Mouse (Mus musculus) embryonic fibroblast, embryonic 13.5 days (primary cell): ENCODE data around the gene Ifnar1. TPM values are rescaled to one million over a fixed set of nuclear protein-coding genes. Genes with fewer than 3 reads are reported as not detected.
"Not testable (repeated sequence)": the region's sequence is repeated elsewhere in the genome, so short reads cannot be mapped to it uniquely, and the experiment has no call there.

Source experiments
- H3K27ac ChIP-seq: 2 replicates; pipeline ENCODE4 v1.5.1; 2012; ENCODE audit warnings: low read length, control low read depth, inconsistent platforms; ENCODE audit not compliant: insufficient read depth
- H3K4me1 ChIP-seq: 2 replicates; pipeline ENCODE4 v1.6.1; 2011; ENCODE audit warnings: low read length; ENCODE audit not compliant: control insufficient read depth, insufficient read depth
- H3K4me3 ChIP-seq: 2 replicates; pipeline ENCODE4 v1.5.1; 2011; ENCODE audit warnings: mild to moderate bottlenecking, control low read depth, low read length; ENCODE audit not compliant: insufficient read depth
- CTCF ChIP-seq: IDR thresholded peaks from 2 replicates; pipeline ENCODE4 v1.5.1; 2011; ENCODE audit warnings: mild to moderate bottlenecking, control low read depth, low read length, moderate library complexity, borderline replicate concordance; ENCODE audit not compliant: insufficient read depth
- POLR2A ChIP-seq: IDR thresholded peaks from 2 replicates; pipeline ENCODE4 v1.6.1; 2011; ENCODE audit warnings: low read depth, mild to moderate bottlenecking, control low read depth, low read length, moderate library complexity
- polyA plus RNA-seq: library from polyadenylated mRNA; stranded (reverse); fragments of >200 nt; gene quantifications from 2 replicates; pipeline ENCODE4 v1.2.4, GENCODE M21; 2011; ENCODE audit warnings: low read depth; ENCODE audit not compliant: missing spikeins, insufficient read length

Ifnar1 gene
- polyA plus RNA-seq, result 58.6 and 73.8 TPM in 2 replicates

DNA sequence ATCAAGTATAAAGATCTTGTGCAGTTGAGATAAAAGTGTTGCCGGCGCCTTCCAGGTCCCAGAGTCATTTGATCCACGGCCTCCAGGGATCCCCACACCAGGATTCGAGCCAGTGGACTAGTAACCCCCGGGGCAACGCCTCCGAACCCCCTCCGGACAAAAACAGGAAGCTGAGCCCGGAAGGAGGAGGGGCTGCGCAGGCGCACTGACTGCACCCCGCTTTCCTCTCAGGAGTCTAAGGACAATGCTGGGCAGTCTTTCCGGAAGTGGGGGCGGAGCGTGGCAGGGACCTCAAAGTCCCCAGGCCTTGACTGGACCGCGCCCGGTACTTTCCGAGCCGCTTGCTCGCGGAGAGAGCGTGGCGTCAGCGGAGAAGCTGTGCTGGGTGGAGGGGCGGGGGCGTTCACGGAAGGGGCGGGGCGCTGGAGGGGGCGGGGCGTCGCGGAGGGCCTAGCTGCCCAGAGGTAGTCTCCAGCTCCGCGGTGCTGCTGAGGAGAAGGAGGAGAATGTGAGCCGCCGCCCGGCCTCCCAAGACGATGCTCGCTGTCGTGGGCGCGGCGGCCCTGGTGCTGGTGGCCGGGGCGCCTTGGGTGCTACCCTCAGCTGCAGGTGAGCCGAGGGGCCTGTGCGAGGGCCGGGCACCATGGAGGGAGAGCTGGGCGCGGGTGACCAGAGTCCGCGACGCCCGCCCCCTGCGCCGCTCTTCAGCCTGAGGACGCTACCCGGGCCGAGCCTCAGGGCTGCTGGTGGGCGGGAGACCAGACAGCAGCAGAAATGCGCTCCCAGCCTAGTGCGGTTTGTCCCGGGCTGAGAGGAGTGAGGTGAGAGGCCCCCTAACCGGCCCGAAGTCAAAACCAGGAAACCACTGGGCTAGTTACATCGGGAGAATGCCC is at the start of gene Ifnar1:
Gene Ifnar1, plus strand, starts transcription at position 431 of the 893 bp plus-strand sequence.
- Histone ChIP-seq H3K4me3 (peak within 1 kb of the TSS; percentile 90), H3K4me1 (no peaks in the 10 kb centered on the region), H3K27ac (peak within 1 kb of the TSS; percentile 87)
- TF ChIP-seq POLR2A, result peak; percentile 86
- no peak for TF ChIP-seq CTCF

- TF ChIP-seq CTCF (no peak), POLR2A (no peak)
- no peak overlapping the region for H3K4me3 ChIP-seq
- H3K27ac ChIP-seq, result no peak overlapping the region
- no peaks in the 10 kb centered on the region for H3K4me1 ChIP-seq
These were observed 47.0 kb upstream of the Ifnar1 start for GRCm38 (mm10) chr16:91438081-91438480.

- not testable (repeated sequence) for H3K4me1 ChIP-seq, H3K4me3 ChIP-seq, H3K27ac ChIP-seq
These were observed 46.4 kb upstream of the Ifnar1 start for GRCm38 (mm10) chr16:91438599-91438998.

DNA sequence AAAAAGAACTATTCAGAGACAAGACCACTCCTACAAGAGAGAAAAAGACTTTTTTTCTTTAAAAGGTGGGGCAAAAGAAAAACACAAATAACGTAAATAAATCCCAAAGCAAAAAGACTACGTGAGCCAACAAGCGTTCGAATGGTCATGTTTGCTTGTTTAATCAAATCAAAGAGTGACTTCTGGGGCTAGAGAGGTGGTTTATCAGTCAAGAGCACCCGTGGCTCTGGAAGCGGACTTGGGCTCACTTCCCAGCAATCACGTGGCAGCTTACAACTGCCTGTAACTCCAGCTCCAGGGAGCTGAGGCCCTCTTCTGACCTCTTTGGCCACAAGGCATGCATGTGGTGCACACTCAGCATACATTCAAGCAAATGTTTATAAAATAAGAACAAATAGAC is 43.7 kb upstream of the Ifnar1 start:
- no peak for TF ChIP-seq POLR2A
- TF ChIP-seq CTCF, result peak; percentile 20; the same call in 1 of the 2 replicates
- Histone ChIP-seq H3K27ac (no peak overlapping the region), H3K4me3 (no peak overlapping the region), H3K4me1 (no peaks in the 10 kb centered on the region)

DNA sequence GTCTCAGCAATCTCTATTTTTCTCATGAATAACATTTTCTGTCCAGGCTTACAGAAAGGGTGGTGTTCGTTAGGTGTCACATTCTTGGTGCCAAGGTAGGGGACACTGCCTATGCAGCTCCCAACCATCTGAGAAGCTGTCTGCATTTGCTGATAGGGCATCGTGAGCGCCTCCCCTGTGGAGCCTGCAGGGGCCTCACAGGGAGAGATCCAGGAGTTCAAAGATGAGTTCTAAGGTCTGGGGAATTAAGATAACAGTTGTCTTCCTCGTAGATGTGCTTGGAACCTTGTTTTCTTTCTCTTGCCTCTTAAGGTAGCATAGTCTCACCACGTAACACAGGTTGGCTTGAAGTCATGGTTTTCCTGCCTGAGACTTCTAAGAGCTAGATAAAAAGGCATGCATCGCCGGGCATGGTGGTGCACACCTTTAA is 43.2 kb upstream of the Ifnar1 start:
- Histone ChIP-seq H3K27ac (no peak overlapping the region), H3K4me1 (no peaks in the 10 kb centered on the region), H3K4me3 (no peak overlapping the region)
- no peak for TF ChIP-seq CTCF
- no peak for TF ChIP-seq POLR2A

- no peak for TF ChIP-seq POLR2A
- Histone ChIP-seq H3K4me1 (no peaks in the 10 kb centered on the region), H3K27ac (no peak overlapping the region), H3K4me3 (no peak overlapping the region)
These were observed 42.6 kb upstream of the Ifnar1 start for GRCm38 (mm10) chr16:91442446-91442845.

DNA sequence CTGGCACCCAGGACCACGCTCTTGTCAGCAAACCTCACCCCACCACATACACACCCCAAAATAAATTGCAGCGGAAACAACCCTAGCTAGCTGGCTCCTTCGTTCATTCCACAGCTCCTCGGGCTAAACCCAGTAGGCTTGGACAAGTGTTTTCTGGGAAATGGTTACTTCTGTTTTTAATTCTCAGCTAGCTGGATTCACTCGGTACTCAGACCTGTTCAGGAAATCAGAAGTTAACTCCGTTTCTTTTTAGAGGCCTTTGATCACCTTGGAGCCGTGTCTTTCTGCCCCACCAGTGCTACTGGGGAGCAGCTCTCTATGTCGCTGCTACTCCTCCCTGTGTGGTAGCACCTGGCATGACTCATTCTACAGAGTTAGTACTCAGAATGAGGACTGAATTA is 41.8 kb upstream of the Ifnar1 start:
- Histone ChIP-seq H3K4me1 (no peaks in the 10 kb centered on the region), H3K27ac (no peak overlapping the region), H3K4me3 (no peak overlapping the region)
- no peak for TF ChIP-seq CTCF
- no peak for TF ChIP-seq POLR2A

DNA sequence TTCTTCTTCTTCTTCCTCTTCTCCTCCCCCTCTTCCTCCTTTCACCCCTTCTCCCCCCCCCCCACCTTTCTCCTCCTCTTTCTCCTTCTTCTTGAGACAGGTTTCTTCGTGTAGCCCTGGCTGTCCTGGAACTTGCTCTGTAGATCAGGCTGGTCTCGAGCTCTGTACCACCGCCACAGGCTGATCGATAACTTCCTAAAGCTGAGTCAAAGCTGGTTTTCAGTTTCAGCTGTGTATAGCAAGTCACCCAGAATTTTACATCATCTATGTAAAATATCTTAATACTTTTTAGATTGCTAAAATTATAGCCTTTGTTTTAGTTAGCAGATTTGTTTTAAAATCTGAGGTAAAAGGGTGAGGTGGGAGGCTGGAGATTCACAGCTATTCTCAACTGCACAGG is 40.2 kb upstream of the Ifnar1 start:
- H3K27ac ChIP-seq, result no peak overlapping the region
- H3K4me1 ChIP-seq, result no peaks in the 10 kb centered on the region
- TF ChIP-seq CTCF (no peak), POLR2A (no peak)
- no peak overlapping the region for H3K4me3 ChIP-seq

DNA sequence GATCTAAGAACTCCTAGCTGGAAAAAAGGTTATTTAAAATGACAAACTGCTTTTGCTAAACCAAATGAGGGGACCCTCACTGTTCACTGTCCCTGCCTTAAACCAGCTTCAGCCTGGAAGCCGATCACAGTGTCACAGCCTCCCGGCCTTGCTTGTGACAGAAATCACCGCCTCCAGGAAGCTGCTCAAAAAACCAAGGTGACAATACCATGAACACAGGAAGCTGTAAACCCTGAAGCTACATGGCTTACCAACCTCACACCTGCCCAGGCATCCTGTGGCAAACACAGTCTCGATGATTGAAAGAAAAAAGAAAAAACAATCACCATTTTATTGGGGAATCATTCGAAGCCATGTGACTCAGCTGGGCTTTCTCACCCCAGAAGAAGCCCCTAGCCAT is 39.5 kb upstream of the Ifnar1 start:
- H3K4me3 ChIP-seq, result no peak overlapping the region
- TF ChIP-seq CTCF (no peak), POLR2A (no peak)
- H3K27ac ChIP-seq, result no peak overlapping the region

GRCm38 (mm10) chr16:91446778-91447511 is 38.1 kb upstream of the Ifnar1 start:
- Histone ChIP-seq H3K4me3 (no peak overlapping the region), H3K27ac (no peak overlapping the region), H3K4me1 (peaks cover 1% of the 10 kb centered on the region)
- TF ChIP-seq POLR2A (no peak), CTCF (no peak)

More for the DNA sequence above, 39.5 kb upstream of the Ifnar1 start:
- H3K4me1 ChIP-seq, result no peaks in the 10 kb centered on the region
